Mouse (Mus musculus) splenic B cell, adult 2 months (primary cell): ENCODE results near the gene Klrg1.
A peak's percentile ranks its signal among the peaks of the same experiment; 100 is the strongest.

ENCODE experiments used
- DNase-seq: peaks from one replicate; pipeline ENCODE4 v3.0.0-alpha.2; 2011; ENCODE audit warnings: low read depth, low spot score
- H3K27me3 ChIP-seq: 2 replicates; pipeline ENCODE4 v1.6.1; 2012; ENCODE audit warnings: mild to moderate bottlenecking, low read length, moderate library complexity, mixed read lengths; ENCODE audit not compliant: control insufficient read depth, poor library complexity, insufficient read depth, severe bottlenecking
- H3K36me3 ChIP-seq: 2 replicates; pipeline ENCODE4 v1.6.1; 2012; ENCODE audit warnings: mild to moderate bottlenecking, low read length, moderate library complexity, mixed read lengths; ENCODE audit not compliant: control insufficient read depth, poor library complexity, insufficient read depth, severe bottlenecking

Gene Klrg1

GRCm38 (mm10) chr6:122298223-122298609 lies 15.5 kb upstream of the Klrg1 start:
- DNase-seq = no peak

GRCm38 (mm10) chr6:122297279-122298222 lies 14.9 kb upstream of the Klrg1 start:
- 0 out of 2 replicates have a peak, but pooled peaks cover 2% of the 10 kb centered on the region for H3K27me3 ChIP-seq
- H3K36me3 ChIP-seq = no peaks in the 10 kb centered on the region
- DNase-seq = peak; percentile 25

More at GRCm38 (mm10) chr6:122298223-122298609, 15.5 kb upstream of the Klrg1 start:
- Histone ChIP-seq H3K27me3 (0 out of 2 replicates have a peak, but pooled peaks cover 2% of the 10 kb centered on the region), H3K36me3 (no peaks in the 10 kb centered on the region)

DNA sequence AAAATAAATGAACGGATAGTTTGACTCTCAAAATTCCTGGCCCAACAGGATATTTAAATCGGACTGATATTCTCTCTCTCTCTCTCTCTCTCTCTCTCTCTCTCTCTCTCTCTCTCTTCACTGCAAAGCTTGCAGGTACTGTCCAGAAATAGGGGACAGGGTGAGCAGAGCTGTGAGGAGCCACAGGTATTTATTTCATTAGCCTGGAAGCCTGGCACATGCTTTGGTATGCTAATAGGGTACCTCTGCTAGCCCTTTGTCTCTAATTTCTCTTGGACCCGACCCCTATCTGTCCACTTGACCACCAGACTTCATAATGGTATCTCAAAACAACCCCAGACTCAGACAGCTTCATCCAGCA lies 14.2 kb upstream of the Klrg1 start:
- Histone ChIP-seq H3K27me3 (0 out of 2 replicates have a peak, but pooled peaks cover 2% of the 10 kb centered on the region), H3K36me3 (no peaks in the 10 kb centered on the region)
- DNase-seq = no peak

DNA sequence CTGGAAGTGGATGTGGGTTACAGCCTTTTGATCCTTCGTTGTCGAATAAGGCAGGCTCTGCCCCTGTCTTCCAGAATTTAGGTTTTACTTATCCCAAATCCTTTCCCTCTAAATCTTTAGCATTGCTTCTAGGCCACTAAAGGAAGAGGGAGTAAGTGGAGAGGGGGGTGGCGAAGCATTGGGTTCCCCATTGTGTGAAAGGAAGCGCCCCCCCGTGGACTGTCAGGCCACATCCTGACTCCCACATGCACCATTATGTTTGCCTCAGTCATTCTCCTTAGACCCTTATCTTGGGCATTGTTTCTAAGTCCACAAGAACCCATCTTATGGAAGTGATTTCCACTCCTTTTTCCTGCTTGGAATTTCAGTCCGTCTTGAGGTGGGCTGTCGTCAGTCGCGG lies 12.6 kb upstream of the Klrg1 start:
- Histone ChIP-seq H3K27me3 (0 out of 2 replicates have a peak, but pooled peaks cover 2% of the 10 kb centered on the region), H3K36me3 (no peaks in the 10 kb centered on the region)
- no peak for DNase-seq

- H3K27me3 ChIP-seq = 0 out of 2 replicates have a peak, but pooled peaks cover 2% of the 10 kb centered on the region
- DNase-seq = peak; percentile 32
- H3K36me3 ChIP-seq = no peaks in the 10 kb centered on the region
Measured at GRCm38 (mm10) chr6:122294290-122294689, 11.6 kb upstream of the Klrg1 start.

DNA sequence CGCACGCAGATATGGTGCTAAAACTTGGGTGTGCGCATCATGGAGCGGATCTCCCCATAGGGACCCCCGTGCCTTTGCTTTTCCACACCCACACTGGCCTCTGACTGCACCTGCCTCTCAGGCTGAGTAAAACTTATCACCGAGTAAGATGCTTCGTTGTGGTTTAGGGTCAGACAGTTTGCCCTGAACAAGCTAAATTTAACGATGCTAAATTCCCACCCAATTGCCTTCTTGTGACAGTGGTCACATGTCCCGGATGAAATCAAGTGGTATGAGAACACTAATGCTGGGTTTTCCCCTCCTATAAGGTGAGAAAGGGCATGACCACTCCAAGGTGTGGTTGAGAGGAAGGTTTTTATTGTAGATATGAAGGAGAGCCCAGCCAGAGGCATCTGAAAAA lies 11.1 kb upstream of the Klrg1 start:
- Histone ChIP-seq H3K27me3 (0 out of 2 replicates have a peak, but pooled peaks cover 2% of the 10 kb centered on the region), H3K36me3 (no peaks in the 10 kb centered on the region)
- peak; percentile 37 for DNase-seq

- DNase-seq = no peak
- no peaks in the 10 kb centered on the region for H3K36me3 ChIP-seq
- 0 out of 2 replicates have a peak, but pooled peaks cover 2% of the 10 kb centered on the region for H3K27me3 ChIP-seq
Measured at GRCm38 (mm10) chr6:122293121-122293520, 10.4 kb upstream of the Klrg1 start.

GRCm38 (mm10) chr6:122292184-122292583 lies 9.5 kb upstream of the Klrg1 start:
- DNase-seq = no peak
- Histone ChIP-seq H3K36me3 (no peaks in the 10 kb centered on the region), H3K27me3 (no peaks in the 10 kb centered on the region)

- DNase-seq = no peak
- Histone ChIP-seq H3K36me3 (no peaks in the 10 kb centered on the region), H3K27me3 (no peaks in the 10 kb centered on the region)
Measured at GRCm38 (mm10) chr6:122291735-122292134, 9.1 kb upstream of the Klrg1 start.

- Histone ChIP-seq H3K27me3 (no peaks in the 10 kb centered on the region), H3K36me3 (no peaks in the 10 kb centered on the region)
- DNase-seq = no peak
Measured at GRCm38 (mm10) chr6:122291264-122291663, 8.6 kb upstream of the Klrg1 start.

DNA sequence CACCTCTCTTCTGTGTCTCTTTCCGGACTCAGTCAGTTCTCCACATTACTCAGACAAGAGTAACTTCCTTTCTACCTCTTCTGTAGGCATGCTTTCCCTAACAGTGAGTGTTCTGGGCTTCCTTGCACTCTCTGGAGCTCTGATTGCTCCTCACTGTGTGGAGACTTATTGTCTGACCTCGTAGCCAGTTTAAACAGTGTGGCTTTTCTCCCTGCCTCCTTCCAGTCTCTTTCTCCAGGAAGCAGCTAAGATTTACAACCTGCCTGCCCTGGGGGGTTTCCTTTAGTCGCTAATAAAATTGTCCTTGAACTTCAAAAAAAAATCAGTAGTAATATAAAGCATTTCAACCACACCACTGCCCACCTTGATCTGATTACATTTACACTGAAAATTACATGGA lies 7.6 kb upstream of the Klrg1 start:
- no peaks in the 10 kb centered on the region for H3K36me3 ChIP-seq
- DNase-seq = no peak
- H3K27me3 ChIP-seq = no peaks in the 10 kb centered on the region

DNA sequence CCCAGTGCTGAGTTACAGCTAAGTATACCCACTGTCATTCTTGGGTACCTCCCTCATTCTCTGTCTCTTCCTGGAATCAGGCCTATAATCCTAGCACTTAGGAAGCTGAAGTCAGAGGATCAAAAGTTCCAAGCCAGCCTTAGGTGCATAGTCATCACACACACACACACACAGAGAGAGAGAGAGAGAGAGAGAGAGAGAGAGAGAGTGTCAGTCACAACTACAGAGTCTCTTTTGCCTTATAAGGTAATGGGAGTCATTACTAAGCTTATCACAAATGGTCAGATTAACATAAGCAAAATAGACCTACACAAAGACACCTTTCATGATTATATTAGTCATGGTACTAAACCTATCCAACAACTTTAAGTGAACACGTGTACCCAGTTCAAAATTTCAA lies 6.6 kb upstream of the Klrg1 start:
- H3K27me3 ChIP-seq = no peaks in the 10 kb centered on the region
- no peak for DNase-seq
- no peaks in the 10 kb centered on the region for H3K36me3 ChIP-seq

DNA sequence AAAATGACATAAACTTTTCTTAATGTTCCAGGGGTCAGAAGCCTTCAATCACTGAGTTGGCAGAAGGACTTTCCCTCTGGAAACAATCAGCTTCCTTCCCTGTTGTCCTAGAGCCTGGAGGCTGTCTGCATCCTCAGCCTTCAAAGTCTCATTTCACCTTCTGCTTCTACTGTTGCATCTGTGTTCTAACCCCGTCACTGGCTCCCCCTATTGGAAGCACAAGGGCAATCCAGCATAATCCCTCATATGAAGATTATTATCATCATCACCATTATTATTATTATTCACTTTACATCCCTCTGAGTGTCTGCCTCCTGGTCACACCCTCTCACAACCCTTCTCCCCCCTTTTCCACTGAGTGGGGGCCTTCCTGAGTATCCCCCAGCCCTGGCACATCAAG lies 5.6 kb upstream of the Klrg1 start:
- DNase-seq = no peak
- Histone ChIP-seq H3K27me3 (no peaks in the 10 kb centered on the region), H3K36me3 (no peaks in the 10 kb centered on the region)

GRCm38 (mm10) chr6:122284823-122285222 lies 2.1 kb upstream of the Klrg1 start:
- Histone ChIP-seq H3K36me3 (no peaks in the 10 kb centered on the region), H3K27me3 (no peaks in the 10 kb centered on the region)
- no peak for DNase-seq

GRCm38 (mm10) chr6:122284304-122284703 lies 1.6 kb upstream of the Klrg1 start:
- no peaks in the 10 kb centered on the region for H3K36me3 ChIP-seq
- H3K27me3 ChIP-seq = no peaks in the 10 kb centered on the region
- no peak for DNase-seq
